Mouse (Mus musculus): ENCODE measurements around the gene Gramd1b.
A peak's percentile ranks its signal among the peaks of the same experiment; 100 is the strongest.

Gramd1b gene

DNA sequence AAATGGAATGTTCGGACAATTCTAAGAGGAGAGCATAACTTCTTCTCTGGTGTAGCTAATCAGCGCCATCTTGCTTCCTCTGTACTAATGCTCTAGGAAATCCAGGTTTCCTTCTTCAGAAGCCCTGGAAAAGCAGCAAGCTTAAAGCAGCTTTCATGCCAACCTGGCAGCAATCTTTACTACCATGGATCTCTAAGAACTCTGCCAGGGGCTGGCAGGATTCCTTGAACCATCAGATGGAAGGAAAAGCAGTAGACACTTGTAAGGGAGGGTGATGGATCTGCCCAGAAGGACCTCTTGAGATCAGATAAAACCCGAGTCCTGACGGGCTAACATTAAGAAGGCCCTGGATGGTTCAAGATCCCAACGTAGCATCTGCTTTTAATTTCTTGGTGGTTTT lies 234.9 kb downstream of the Gramd1b start:
- DNase-seq, result no peak

DNA sequence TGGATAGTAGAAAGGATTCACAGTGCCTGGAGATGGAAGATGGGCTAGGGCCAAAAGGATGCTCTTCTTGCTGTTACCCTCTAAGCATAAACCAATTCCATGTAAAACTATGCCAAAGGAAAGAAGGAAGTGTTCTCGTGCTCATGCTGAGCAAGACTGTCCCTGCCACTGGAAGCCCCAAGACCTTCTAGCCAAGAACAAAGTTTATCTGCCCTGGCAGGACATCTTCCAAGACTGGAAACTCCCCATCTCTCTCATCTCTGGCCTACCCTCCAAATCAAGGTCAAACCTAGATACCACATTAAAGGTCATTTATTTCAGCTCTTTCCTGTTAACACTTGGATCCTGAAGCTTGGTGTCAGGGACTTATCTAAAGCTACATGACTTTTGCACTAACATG lies 236.3 kb downstream of the Gramd1b start:
- DNase-seq, result no peak

DNA sequence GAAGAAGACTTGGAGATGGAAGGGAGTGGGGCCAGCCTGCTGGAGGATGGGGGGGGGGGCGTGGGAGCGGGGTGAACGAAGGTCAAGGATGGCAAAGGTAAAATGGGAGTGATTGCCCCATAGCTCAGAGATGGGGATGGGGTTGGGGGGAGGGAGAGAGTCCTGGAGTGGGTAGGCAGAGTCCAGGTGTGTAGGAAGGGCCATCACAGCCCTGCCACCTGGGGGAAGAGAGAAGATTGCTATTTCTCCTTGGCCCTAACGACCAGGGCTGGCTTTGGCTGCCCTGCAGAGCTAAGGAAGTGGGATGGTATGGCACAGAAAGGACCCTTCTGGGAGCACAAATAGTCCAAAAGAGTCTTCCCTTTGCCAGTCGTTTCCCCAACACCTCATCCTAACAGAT lies 237.0 kb downstream of the Gramd1b start:
- DNase-seq, result no peak

DNA sequence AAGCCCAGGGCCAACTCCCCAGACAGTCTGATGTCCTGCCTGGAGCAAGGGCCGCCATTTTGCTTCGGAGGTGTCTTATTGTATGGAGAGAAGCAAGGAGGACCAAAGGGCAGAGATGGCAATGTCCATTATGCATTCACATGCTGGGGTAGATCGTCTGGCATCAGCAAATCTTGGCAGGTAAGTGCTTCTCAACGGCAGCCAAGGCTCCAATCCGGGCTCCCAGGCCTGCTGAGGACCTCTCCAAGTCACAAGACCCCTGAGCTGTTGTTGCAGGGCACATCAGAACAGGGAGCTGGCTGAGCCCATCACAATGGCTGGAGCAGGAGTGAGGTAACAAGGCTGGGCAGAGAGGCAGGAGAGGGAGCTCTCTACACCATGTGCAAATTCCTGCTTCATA lies 237.4 kb downstream of the Gramd1b start:
- DNase-seq, result no peak

DNA sequence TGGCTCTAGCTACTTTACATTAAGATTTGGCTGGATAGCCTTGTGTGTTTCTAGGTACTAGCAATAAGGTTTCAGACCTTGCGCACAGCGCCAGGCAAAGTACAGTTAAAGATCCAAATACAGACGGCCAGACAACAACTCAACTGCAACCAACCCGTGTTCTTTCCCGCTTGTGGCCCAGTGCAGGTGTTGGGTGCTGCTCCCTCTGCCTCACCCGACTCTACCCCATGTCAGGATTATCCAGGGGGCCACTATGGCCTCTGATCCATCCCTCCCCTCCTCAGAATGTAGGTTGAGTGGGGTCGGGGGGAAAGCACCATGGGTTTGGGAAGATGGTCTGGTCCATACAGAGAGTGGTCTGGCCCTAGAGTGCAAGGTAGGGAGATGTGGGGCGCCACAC lies 237.9 kb downstream of the Gramd1b start:
- DNase-seq, result no peak

DNA sequence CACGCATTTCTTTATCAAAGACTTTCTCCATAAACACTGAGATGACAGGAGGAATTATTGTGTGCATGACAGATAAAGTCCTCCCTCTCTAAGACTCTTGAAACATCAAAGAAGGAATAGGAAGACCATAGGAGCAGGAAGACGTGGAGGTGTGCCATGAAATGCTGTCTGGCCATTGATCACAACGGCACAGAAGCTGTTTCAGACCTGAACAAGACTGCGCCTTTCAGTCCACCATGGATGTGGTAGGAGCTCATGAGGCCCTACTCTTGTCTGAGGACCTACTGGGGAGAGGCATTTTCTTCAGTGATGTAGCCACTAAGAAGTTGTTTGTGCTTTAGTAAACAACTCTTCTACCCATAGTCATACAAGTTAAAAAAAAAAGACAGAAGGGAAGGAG lies 238.7 kb downstream of the Gramd1b start:
- no peak for DNase-seq

DNA sequence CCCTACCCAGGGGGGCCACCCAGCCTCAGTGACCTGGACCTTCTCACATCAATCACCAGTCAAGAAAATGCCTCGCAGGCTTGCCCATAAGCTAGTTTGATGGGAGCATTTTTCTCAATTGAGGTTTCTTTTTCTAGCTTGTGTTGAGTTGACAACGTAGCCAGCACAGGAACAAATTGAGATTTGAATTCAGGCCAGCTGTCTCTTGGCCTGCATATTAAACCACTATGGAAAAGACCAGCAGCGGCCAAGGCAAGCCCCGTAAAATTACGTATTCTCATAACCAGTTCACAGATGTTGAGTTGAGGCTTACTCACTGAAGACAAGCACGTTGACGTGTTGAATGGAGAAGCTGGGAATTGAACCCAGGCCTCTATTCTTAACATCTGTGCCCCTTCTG lies 248.2 kb downstream of the Gramd1b start:
- DNase-seq, result no peak

DNA sequence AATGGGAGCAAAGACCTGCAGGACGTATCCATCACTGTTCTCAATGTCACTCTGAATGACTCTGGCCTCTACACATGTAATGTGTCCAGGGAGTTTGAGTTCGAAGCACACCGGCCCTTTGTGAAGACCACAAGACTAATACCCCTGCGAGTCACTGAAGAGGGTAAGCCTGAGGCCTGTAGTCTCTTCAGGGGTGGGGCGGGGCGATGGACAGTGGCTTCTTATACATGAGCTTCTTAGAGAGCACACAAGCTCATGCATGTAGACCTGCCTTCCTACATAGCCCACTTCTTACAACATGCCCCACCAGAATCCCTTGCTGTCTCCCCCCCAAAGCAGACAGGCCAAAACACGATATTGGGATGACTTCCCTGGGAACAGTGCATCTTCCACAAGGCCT lies 251.7 kb downstream of the Gramd1b start:
- DNase-seq, result no peak

DNA sequence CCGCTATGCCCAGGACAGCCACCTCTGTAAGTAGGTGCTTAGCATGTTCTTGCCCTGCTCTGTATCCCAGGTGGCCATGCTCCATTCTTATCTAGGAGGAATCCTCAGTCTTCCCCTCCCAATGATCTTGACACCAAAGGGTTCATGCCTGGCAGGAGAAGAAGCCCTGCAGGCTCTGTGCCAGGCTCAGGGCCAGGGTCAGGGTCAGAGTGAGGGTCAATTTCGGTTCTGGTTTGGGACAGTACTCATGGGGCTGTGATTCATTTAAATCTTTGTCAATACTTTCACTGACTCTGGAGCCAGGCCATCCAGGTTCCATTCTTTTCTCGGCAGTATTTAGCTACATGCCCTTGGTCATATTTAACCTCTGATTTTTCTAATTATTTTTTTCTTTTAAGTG lies 253.5 kb downstream of the Gramd1b start:
- no peak for DNase-seq

DNA sequence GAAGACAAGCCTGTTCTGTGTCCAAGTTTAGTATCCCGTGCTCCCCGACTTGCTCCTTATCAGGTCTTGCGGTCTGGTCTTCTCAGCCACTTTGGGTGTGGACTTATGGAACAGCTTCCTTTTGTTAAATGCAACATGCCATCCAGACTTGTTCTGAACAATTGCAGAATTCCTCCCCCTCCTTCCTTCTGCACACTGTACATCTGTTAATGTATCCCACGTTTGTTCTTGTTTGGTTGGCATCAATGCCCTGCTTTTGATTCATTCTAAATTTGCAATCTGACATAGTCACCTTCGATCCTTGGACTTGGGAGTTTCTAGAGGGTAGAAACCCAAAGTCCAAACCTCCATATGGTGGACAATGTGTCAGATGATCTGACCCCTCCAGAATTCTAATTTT lies 255.3 kb downstream of the Gramd1b start:
- DNase-seq, result no peak

DNA sequence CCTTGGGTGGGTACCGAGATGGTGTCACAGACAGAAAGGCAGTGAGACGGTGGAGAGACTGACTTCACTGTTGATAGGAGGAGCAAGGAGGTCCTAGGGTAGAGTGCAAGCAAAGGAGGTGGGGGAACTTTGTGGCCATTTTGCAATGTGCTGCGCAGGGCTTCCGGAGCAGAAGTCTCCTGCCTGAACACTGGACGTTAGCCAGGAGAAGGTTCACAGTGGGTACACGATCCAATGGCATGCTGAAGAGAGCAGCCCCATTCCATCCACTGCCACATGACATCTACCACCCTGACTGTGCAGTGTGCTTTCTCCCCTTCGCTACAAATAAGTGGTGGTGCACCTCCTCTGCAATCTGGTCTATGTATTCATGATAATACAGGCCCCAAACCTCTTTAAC lies 258.4 kb downstream of the Gramd1b start:
- no peak for DNase-seq

DNA sequence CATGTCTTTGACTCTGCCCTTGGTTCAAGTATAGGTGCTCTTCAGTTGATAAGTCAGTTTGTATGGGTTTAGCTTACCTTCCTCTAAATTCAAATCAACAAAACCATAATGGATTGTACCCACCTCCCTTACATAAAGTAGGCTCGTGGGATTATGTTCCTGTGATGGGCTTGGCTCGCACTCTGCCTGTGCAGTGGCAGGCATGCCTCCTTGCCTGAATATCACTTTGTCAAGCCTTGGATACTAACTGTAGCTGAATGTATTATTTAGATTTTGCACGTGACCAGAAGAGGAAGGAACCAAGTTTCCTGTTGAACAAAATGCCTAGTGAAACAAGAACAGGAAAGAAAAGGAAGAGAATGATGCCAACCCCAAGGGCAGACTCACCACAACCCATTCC lies 260.1 kb downstream of the Gramd1b start:
- peak; percentile 17 for DNase-seq

DNA sequence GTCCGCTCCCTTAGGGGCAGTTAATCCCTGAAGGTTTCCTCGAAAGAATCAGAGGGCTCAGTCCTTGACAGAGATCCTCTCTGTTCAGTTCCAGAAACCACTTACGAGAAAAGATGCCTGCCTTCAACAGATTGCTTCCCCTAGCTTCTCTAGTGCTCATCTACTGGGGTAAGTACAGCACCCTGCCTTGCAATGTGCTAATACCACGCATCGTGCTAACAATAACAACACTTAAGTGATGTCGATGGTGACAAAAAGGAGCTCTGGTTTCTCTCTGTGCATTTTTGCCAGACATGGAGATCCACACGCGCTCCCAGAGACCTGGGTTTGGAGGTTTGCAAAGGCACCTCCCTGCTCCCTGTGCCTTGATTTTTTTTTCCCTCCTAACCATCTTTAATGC lies 261.3 kb downstream of the Gramd1b start:
- no peak for DNase-seq

DNA sequence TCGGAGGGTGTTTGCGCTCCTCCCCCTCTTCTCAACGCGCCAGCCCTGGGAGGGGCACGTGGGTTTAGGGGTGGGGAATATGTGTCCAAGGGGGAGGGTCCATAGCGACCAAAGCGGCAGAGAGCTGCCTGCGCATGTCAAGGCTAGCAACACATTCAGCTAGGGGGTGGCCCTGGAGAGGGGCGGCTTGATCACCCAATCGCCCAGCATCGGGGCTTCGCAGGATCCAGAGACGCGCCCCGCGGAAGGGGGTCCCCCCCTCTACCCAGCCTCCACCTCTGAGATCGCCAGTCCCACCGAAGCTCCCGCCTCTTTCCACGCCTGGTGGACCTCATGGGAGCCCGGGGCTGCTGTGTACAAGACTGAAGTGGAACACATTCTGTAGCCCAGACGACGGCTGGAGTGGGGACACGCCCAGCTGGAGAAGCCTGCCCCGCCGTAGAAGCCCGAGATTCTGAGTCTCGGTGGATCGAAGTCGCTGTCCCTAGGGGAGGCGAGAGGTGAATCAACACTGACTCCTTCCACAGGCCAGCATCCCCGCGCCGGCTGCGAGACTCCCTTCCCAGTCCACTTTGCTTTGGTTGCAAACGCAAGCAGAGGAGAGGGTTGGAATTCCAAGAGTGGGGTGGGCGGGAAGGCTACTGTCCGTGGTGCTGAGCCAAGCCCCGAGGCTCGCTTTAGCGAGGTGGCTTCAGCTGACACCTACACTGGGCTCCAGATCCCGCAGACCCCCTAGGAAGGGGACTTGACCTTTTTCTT lies 261.9 kb downstream of the Gramd1b start, which contains the start of gene Scn3b:
Gene Scn3b, plus strand, starts transcription at position 115 of the 759 bp plus-strand sequence.
- peak; percentile 80 for DNase-seq

DNA sequence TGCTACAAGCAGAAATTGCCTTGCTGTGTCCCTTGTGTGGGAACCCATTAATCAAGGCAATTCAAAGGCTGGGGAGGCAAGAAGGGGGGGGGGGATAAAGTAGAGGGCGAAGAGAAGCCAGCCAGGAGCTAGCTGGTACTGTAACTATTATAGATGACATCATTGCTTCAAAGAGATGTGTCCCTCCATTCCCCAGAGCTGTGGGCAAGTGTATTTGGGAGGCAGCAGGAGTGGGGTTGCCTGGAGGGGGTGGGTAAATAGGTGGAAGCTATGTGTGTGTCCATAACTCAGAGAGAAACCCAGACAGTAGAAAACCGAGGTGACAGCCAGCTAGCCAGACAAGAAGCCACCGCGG lies 262.5 kb downstream of the Gramd1b start:
- DNase-seq, result no peak

DNA sequence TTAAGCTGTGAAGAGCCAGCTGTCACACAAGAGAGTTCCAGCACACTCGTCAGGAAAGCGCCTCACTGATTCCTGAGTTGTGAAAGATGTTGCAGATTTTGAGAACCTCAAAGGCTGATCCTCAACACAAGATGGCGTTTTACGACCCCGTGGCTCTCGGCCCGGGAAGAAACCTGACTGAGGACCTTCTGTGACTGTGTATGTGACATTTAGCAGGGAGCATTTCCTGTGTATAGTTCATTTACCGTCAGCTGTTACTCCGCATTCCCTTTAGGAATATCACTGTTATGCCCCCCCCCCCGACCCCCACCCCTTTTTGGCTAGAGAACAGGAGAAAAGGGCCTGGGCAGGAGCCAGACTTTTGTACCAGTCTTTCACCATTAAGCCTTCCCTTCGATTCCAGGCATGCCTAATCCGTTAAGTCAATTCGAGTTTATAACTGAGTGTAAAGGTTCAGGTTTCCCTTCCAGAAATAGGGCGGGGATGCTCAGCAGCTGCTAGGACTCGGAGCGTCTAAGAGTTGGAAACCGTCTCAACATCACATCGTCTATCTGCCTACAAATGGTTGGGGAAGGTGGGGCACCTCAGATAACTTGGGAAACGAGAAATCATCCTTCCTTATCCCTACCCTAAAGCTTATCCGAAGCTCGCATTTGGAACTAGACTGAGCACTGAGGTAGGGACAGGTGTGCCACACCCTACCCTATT lies 263.0 kb downstream of the Gramd1b start:
- no peak for DNase-seq

DNA sequence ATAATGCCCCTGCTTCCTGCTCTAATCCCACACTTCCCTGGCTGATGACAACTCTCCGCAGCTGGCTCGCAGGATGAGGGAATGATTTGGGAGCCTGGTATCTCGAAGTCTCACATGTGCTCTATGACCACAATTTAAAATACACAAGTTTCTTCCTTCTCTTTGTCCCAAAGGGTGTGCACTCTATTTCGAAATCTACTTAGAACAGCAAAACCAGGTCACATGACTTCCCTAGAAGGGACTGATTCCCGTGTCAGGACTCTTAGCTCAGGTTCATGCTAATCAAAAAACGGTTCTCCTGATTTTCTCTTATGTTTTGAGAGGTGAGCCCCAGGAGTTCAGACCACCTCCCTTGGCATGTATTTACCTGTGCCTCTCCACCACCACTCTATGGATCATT lies 267.3 kb downstream of the Gramd1b start:
- DNase-seq, result no peak

DNA sequence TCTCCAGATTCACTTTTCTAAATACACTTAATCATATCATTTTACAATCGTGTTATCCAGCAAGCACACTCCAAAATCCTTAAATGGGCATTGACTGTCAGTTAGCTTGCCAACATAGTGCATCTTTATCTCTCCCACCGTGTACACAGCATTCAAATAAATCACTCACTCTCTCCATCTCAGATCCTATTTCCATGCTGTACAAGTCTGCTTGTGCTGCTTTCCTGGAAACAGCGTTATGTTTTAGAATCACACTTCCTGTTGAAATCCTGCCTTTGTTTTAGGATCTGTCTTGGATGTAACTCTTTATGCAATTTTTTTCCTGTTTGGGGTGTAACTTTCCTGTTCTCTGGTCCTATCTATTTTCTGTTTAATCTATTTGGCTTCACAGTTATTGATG lies 278.7 kb downstream of the Gramd1b start:
- peak; percentile 51 for DNase-seq

DNA sequence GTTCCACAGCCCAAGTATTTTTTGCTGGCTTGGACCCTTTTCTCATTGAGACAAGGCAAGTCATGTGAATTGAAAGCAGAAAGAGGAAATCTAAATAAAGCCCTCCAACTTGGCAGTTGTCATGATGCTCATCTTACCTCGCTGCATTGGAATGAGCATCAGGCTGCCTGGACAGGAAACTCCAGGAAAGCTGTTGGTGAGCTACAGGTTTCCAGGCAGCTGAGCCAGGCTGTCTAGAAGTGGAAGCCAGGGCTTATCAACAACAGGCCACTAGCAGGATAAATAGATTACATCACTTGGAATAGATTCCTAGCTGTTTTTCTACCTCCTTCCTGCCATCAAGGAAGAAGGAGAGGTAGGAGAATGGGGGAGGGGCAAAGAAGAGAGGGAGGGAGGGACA lies 282.1 kb downstream of the Gramd1b start:
- peak; percentile 54 for DNase-seq

DNA sequence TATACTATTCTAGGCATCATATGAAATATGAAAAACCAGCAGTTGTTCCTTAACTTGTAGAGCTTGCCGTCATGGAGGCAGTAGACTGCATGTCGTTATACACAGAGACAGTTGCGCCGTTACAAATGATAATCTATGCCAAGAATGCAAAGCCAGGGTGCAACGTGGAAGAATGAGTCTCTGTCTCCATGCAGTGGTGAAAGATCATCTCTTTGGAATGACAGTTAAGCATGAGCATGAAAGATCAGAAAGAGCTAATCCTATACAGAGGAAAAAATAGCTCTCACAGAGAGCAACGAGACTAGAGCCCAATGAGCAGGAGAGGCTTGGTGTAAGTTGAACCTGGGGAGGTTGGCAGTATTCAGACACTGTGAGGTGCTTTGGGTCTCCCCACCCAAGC lies 284.5 kb downstream of the Gramd1b start:
- no peak for DNase-seq

DNA sequence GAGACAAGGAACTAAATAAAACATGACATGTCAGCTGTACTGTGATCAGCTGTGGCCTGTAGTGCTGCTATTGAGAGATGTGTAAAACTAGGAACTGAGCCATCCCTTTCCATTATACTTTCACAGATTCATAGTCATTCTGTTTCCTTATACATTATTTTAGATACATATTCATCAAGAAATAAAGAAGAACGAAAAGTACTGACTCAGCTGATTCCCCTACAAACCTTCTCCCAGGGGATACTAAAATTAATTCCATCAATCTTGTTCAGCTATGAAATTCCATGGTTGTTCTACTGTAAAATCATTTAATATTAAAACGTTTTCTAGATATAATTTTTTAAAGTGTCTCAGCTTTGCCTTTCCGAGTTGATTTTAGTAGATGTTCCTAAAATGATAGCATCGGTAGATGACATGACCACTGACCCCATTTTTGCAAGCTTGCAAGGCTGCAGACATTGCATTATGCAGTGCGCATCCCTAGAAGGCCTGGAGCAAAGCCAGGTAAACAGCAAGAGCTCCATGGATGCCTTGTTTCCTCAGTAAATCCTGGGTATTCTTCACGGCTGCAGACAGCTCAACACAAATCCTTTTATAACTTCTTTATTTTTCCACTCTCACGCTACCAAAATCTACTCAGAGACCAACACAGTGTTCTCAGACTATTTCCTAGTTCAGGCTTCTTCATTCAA lies 285.1 kb downstream of the Gramd1b start:
- DNase-seq, result no peak

DNA sequence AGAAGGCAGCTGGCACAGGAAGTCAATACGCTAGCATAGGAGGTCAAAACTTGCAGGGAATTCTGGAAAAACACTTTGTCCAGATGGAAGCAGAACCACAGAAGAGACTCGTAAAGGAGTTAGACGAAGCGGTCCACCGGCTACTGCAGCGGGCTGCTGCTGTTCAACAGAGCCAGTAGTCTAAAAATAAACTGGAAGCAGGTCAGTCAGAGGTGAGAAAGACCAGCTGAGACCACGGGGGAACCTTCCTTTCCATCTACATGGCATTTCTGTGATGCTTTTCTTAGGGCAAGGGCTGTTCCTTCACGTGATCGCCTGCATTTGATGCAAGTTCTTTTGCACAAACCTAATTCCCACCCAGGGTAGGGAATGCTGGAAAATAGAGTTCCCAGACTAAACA lies 285.7 kb downstream of the Gramd1b start:
- no peak for DNase-seq

All from lung, postnatal 36 days (tissue).